Mouse (Mus musculus) lung, postnatal 0 days (tissue): Measurements from ENCODE around the gene Rsph3b. TPM values are rescaled to one million over a fixed set of nuclear protein-coding genes. Genes with fewer than 3 reads are reported as not detected.
"Not testable (repeated sequence)": the region's sequence is repeated elsewhere in the genome, so short reads cannot be mapped to it uniquely, and the experiment has no call there.

ENCODE experiments used
- ATAC-seq: fragments of 200-750 bp; cut with Nextera tagmentation; 2 replicates; pipeline ENCODE4 v1.8.0; 2017; ENCODE audit warnings: moderate library complexity
- DNase-seq: peaks from one replicate; pipeline ENCODE4 v3.0.0-alpha.2; 2016; ENCODE audit warnings: low spot score
- H3K27ac ChIP-seq: fragments of 300-500 bp; sonication (generic); 2 replicates; pipeline ENCODE4 v1.5.1; 2014; ENCODE audit warnings: antibody characterized with exemption, mild to moderate bottlenecking, low read length, mixed read lengths
- H3K27me3 ChIP-seq: fragments of 300-500 bp; sonication (generic); replicated peaks from 2 replicates; pipeline ENCODE4 v1.6.1; 2014; ENCODE audit warnings: low read length, mixed read lengths; ENCODE audit not compliant: insufficient read depth
- H3K36me3 ChIP-seq: fragments of 300-500 bp; sonication (generic); 2 replicates; pipeline ENCODE4 v1.6.1; 2014; ENCODE audit warnings: low read length, mixed read lengths; ENCODE audit not compliant: insufficient read depth
- H3K4me1 ChIP-seq: fragments of 300-500 bp; sonication (generic); 2 replicates; pipeline ENCODE4 v1.6.1; 2014; ENCODE audit warnings: antibody characterized with exemption, low read depth, low read length, mixed read lengths; ENCODE audit not compliant: insufficient read depth
- H3K4me2 ChIP-seq: fragments of 300-500 bp; sonication (generic); replicated peaks from 2 replicates; pipeline ENCODE4 v1.6.1; 2014; ENCODE audit warnings: low read depth, mild to moderate bottlenecking, low read length, moderate library complexity, mixed read lengths
- H3K4me3 ChIP-seq: fragments of 300-500 bp; sonication (generic); 2 replicates; pipeline ENCODE4 v1.5.1; 2014; ENCODE audit warnings: low read depth, low read length
- H3K9ac ChIP-seq: fragments of 300-500 bp; sonication (generic); replicated peaks from 2 replicates; pipeline ENCODE4 v1.6.1; 2014; ENCODE audit warnings: low read depth, mild to moderate bottlenecking
- H3K9me3 ChIP-seq: fragments of 300-500 bp; sonication (generic); 2 replicates; pipeline ENCODE4 v1.6.1; 2016; ENCODE audit warnings: low read length, mixed read lengths
- CTCF ChIP-seq: IDR thresholded peaks from 2 replicates; pipeline ENCODE4 v1.5.1; 2016; ENCODE audit warnings: antibody characterized with exemption, mild to moderate bottlenecking
- EP300 ChIP-seq: IDR thresholded peaks from 2 replicates; pipeline ENCODE4 v1.6.1; 2016; ENCODE audit warnings: antibody characterized with exemption, mild to moderate bottlenecking, control low read depth
- WGBS: fragments of 180-500 bp; shearing (Covaris S2); extraction: QIAGEN DNeasy Blood & Tissue Kit; methylation state at CpG from one replicate; pipeline ENCODE4 v1.1.7; 2014; 5-methylcytosine and 5-hydroxymethylcytosine counted together
- polyA plus RNA-seq: library from polyadenylated mRNA; unstranded; fragments of >200 nt; fragmentation: Nextera tagmentation; extraction: Ambion mirVana; gene quantifications from 2 replicates; pipeline ENCODE4 v1.2.1, GENCODE M21; 2015

The Rsph3b gene
- polyA plus RNA-seq, 1 experiment from 2014 or later = 47.2 TPM

DNA sequence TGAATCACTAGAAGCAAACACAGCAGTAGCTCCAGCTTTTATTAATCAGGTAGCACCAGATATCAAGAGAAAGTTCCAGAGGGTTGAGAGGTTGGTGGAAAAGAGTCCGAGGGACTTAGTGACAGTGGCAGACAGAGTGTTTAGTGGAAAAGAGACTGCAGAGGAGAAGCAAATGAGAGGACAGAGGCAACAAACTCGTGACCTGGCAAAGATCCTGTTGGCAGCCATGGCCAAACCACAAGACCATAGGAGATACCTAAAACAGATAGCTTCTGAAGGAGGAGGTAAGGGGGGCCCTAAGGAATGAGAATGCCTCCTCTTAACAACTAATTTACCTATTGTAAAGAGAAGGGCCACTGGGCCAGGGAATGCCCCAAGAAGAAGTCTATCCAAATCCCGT is 29.1 kb downstream of the Rsph3b start:
- ATAC-seq, H3K36me3 ChIP-seq, H3K9me3 ChIP-seq, H3K4me3 ChIP-seq, H3K9ac ChIP-seq, H3K4me1 ChIP-seq, H3K27ac ChIP-seq, H3K27me3 ChIP-seq, H3K4me2 ChIP-seq, DNase-seq: not testable (repeated sequence)
- WGBS = 80% methylated on average over 3 of the region's 3 CpGs

DNA sequence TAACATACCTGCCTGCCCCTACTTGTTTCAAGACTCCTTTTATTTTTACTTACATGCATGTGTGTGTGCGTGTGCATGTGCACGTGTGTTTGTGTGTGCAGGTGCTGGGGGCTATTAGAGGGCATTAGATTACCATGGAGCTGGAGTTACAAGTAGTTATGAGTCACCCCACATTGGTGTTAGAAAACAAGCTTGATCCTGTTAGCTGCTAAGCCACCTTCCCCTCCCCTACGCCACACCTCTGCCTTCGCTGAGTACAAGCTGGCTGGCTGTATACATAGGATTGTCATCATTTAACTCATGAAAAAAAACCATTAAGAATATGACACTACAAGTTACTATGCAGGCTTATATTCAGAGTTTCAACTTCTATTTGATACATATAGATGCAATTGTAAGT is 33.2 kb downstream of the Rsph3b start:
- not testable (repeated sequence) for H3K27ac ChIP-seq, DNase-seq, H3K4me2 ChIP-seq, H3K9me3 ChIP-seq, H3K4me1 ChIP-seq, H3K9ac ChIP-seq, ATAC-seq, H3K36me3 ChIP-seq, H3K4me3 ChIP-seq, H3K27me3 ChIP-seq
- 87% methylated on average over 2 of the region's 4 CpGs for WGBS

DNA sequence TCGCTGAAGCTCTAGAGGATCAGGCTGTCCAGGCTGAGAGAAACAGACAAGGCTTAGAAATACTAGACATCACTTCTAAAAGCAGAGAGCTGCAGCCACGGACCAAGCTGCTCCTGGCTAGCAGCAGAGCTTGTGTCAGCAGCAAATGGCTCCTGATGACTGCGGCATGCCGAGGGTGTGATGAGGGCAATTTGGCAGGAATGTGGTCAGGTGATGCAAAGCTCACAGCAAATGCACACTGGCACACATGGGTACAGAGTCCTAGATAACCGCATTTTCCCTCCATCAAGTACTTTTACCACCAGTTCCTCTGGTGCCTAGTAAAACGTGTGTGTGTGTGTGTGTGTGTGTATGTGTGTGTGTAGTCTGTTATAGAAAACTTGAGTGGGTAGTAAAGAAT is 34.4 kb downstream of the Rsph3b start:
- H3K9ac ChIP-seq, H3K4me3 ChIP-seq, H3K27ac ChIP-seq, H3K4me2 ChIP-seq, H3K27me3 ChIP-seq, H3K9me3 ChIP-seq, DNase-seq, H3K36me3 ChIP-seq, H3K4me1 ChIP-seq, ATAC-seq: not testable (repeated sequence)
- 54% methylated on average over 1 of the region's 6 CpGs for WGBS

DNA sequence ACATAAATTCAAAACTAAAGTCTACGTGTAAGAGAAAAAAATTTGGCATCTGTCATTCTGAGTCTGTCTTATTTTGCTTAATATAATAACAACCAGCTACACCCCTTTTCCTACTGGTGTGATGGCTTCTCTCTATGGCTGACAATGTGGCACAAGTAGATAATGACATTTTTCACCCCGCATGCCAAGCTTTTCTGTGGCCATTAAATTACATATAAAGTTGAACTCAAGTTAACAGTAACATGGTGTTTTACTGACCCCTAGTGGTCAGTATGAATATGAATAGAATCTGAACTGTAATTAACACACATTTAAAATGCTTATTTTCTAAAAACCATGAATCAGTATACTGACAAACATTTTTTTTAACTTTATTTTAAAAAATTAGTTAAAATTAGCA is 48.1 kb downstream of the Rsph3b start:
- H3K27ac ChIP-seq, DNase-seq, H3K4me2 ChIP-seq, H3K9ac ChIP-seq, ATAC-seq, H3K4me1 ChIP-seq, H3K4me3 ChIP-seq, H3K27me3 ChIP-seq, H3K36me3 ChIP-seq, H3K9me3 ChIP-seq: not testable (repeated sequence)
- WGBS = 82% methylated on average over 1 of the region's 2 CpGs
- 0 out of 2 replicates have a peak, but pooled peaks have one; percentile 11 for TF ChIP-seq CTCF

DNA sequence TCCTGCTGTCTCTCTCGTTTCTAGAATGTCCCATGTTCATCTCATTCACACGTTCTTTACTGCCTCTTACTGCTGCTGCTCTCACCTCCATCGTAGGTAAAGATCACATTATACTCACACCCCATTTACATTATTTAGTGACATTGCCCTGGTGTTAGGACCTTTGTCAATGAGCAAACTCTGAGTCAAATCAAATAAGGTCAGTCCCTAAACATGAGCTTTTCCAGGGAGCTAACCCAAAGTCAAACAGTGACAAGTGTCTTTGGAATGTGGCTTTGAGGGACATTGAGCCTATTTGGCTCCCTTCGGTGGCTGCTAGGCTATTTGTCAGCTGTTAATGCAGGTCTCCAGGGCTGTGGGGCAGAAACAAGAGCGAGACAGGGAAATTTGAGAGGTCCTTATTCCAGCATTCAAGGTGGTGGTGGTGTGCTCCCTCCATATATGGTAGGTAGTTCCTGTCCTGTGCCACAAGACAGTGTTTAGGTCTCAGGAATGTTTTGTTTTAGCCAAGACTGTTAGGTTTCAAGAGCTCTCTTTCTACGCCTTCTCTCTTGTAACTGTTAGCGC is 50.4 kb downstream of the Rsph3b start:
- 0 out of 2 replicates have a peak, but pooled peaks have one; percentile 7 for TF ChIP-seq CTCF
- TF ChIP-seq EP300 = peak; percentile 51
- not testable (repeated sequence) for H3K27me3 ChIP-seq, H3K9me3 ChIP-seq, H3K36me3 ChIP-seq, H3K9ac ChIP-seq, H3K4me3 ChIP-seq, H3K27ac ChIP-seq, H3K4me1 ChIP-seq, H3K4me2 ChIP-seq
- ATAC-seq (peak; percentile 93), DNase-seq (peak; percentile 66)
- 35% methylated on average over 6 of the region's 7 CpGs for WGBS

DNA sequence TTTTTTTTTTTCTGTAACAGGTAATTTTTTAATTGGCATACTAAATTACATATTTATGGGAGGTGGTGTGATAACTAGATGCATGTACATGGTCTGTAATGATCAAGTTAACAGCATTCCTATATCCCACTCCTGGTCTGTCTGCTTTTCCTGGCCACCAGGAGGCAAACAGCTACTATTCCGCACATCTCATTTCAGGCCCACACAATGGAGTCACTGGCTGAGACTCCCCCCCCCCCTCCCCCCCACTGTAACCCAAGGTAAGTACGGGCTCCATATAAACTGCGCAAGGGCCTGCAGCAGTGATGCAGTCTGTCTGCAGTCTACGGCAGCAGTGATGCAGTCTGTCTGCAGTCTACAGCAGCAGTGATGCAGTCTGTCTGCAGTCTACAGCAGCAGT is 51.7 kb downstream of the Rsph3b start:
- Histone ChIP-seq H3K4me1 (no peaks in the 10 kb centered on the region), H3K9me3 (no peaks in the 10 kb centered on the region), H3K9ac (no peak overlapping the region), H3K27ac (no peak overlapping the region), H3K27me3 (no peaks in the 10 kb centered on the region), H3K4me3 (no peak overlapping the region), H3K36me3 (no peaks in the 10 kb centered on the region), H3K4me2 (no peak overlapping the region)
- no peak for DNase-seq
- WGBS = 90% methylated on average over 4 of the region's 4 CpGs
- ATAC-seq = no peak
- TF ChIP-seq CTCF (peak; percentile 23), EP300 (no peak)

DNA sequence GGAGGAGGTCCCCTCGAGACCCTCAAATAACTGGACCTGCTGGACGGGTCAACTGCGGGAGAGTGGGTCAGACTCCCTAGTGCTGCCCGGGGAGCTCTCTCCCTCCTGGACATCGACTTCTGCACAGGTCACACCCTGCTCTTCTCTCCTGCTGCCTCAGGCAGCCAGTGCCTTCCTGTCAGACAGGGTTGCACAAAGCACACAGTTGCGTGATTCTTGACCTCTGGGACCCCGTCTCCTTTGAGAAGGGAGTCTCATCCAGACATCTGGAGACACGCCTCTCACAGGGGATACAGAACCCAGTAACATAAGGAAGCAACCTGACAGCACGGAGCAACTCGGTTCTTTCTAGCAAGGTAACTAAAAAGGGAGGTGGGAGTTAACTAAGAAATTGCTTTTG is 55.1 kb downstream of the Rsph3b start:
- Histone ChIP-seq H3K9ac (no peak overlapping the region), H3K4me2 (no peak overlapping the region), H3K27me3 (no peaks in the 10 kb centered on the region), H3K9me3 (no peaks in the 10 kb centered on the region), H3K36me3 (no peaks in the 10 kb centered on the region), H3K27ac (no peak overlapping the region), H3K4me1 (no peaks in the 10 kb centered on the region), H3K4me3 (no peak overlapping the region)
- WGBS = 77% methylated on average over 10 of the region's 10 CpGs
- no peak for ATAC-seq
- TF ChIP-seq CTCF = no peak
- no peak for TF ChIP-seq EP300
- DNase-seq = no peak
